Mouse (Mus musculus) B cell, adult 2 months (primary cell): ENCODE results near the gene Hsph1.

Experiments used
- DNase-seq, 2 experiments: peaks; one replicate each; pipeline ENCODE4 v3.0.0; 2022

Hsph1 gene

DNA sequence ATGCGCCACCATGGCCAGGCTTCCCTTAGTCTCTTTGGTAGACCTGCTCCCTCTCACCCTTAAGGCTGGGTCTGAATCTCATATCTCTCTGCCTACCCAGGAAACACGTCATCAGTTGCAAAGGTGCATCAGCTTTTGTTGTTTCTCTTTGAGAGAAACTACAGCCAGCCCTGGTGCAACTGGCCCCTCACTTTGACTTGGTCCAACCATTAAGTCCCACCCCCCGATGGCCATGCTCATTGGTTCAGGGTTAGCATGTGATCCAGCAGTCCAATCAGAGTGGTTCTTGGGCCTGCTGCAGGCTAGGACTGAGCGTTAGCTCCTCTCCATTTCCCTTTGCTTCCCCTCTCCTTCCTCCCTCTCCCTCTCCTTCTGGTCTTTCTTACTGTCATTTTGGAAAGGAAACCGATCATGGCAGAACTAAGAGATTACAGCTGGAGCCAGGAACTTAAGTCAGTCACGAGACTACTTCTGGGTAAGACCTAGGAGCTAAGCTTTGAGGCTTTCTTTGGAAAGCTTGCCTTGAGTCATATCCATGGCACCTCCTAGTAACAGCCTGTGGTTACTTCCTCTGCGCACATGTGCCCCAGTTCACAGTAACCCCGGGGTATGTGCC, 5.2 kb upstream of the Hsph1 start:
- DNase-seq = no peak

DNA sequence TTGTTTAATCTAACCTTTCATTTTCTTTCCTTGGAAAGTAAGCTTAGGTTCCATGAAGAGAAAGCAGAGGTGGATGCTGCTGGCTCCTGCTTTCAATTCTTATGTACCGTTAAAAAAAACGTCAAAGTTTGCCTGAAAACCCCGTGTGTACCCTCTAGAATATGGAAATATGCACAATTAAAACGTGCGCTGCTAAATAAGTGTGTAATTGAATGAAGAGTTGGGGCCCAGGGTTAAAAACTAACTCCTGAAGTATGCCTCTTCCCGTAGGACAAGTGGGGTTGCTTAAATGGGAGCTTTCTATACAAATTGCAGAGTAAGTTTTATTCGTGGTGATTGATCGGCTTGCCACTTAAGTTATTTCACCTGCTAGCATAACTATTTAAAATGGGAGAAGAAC, 1.1 kb upstream of the Hsph1 start:
- no peak for DNase-seq

DNA sequence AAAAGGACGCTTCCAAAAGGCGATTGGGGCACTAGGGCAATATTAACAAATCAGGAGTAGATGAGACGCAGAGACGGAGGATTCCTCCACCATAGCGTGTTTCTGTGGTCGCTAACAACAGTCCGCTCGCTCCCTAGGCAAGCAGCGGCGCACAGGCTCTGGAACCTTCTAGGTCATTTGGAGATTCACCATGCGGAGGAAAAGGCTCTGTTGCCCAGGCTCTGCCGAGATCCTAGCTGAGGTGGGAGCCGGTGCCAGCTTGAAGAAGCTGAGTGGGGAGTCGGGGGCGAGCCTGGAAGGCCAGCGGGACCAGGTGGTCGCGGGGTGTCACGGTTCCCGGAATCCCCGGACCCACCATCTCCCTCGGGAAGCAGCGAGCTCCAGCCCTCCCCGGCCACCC, 620 bp downstream of the Hsph1 start:
- DNase-seq = no peak

DNA sequence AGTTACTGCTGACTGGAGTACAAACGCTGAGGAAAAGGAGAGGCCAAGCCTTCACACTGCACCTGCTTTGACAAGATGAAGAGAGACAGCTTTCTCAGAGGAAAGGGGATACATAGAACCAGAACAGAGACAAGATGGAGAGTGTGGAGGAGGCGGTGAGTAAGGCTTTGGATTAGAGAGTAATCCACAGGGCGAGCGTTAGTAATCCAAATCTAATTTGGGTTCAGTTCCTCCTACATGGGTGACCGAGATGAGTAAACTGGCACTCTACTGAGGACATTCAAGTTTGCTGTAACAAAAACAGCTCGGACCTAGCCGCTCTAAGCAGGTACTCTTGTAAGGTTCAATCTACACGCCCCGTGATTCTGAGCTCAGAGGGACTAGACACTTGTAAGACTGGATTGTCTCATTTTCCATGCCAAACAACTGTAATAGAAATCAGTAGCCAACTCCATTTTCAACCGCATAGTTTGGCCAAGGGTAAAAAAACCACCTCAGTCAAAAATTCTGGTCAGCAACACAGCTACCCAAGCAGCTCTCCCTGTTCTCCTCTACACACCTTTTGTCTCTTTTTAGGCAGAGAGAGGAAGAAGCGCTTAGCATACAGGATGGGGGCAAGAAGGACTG, 1.7 kb downstream of the Hsph1 start:
- no peak for DNase-seq

DNA sequence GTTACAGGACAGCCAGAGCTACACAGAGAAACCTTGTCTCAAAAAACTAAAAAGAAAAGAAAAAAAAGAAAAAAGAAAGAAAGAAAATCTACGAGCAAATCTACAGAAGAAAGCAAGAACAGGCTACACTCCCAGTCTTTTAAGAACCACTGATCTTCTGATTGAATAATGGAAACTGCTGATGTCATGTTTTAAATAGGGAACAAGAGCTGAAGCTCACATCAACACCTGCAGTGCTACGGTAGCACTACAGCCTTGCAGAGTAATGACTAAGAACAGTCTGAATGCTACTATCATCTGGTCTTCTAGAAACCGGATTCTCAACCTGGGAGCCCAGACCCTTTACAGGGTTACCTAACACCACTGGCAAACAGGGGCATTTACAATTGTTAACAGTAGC, 10.6 kb downstream of the Hsph1 start:
- DNase-seq = no peak

DNA sequence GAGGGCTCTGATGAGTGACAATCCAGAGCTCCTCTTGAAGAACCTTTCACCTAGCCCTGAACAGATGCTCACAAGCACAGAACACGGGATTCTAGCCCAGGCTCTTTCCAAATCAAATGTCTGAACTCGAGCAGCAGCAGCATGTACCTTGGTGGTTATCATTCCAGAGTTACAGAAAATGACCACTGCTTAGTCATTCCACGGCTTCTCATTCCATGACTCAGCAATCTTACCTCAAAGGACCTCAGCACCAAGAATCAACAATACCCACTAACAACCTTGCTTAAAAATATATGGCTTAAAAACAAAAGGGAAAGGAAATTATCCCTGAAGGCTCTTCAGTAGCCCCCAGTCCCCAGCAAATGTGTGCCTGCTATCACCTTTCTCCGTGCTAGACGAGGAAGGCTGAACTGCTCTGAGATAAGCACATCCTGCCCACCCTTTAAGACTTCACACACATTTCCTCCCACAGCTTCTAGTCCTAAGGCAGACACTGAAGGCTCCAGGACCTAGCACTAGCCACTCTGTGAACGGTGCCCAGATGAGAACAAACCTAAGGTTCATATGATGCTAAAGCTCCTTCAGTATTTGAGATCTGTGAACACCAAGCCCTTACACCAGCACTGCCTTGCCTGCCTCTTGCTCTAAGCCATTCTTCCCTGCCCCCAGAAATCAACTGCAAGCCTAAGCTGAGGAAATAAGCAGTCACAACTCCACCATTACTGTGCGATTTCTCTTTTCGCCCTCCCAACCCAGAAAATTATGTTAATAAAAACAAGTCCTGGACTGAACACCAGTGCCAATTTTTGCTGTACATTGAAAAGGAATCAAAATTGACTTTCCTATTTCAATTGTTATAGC, 12.1 kb downstream of the Hsph1 start:
- DNase-seq = no peak

DNA sequence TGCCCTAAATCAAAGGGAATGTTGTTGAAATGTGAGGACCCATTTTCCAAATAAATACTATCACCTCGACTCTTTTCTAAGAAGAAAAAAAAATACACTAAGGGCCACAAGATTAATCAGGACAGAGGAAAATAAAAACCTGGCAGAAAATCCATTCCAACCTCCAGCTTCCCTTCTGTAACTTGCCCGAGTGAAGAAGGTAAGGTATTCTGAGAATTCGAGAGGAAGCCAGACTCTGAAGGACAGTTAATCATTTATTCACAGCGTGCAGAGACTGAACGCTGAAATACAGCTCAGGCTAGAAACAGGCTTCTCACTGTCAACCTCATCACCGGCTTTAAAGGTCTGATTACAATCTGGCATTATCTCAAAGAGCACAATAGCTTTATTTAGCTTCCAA, 13.5 kb downstream of the Hsph1 start:
- no peak for DNase-seq

DNA sequence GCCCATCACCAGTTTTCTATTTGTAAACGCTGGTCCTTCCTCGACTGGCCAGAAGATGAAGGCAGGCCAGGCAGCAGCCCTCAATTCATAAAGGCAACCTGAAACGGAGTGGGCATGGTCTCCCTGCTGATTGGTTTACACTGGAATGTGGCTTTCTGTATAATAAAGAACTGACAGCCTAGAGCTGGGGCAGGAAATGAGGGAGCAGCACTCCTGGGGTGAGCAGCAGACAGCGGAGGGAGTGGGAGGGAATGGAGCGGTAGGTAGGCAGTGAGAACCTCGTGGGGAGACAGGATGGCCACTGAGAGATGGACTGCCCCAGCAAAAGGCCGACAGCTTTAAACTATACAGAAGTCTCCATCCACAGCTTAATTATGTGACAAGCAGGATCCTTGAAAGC, 14.0 kb downstream of the Hsph1 start:
- DNase-seq = no peak

DNA sequence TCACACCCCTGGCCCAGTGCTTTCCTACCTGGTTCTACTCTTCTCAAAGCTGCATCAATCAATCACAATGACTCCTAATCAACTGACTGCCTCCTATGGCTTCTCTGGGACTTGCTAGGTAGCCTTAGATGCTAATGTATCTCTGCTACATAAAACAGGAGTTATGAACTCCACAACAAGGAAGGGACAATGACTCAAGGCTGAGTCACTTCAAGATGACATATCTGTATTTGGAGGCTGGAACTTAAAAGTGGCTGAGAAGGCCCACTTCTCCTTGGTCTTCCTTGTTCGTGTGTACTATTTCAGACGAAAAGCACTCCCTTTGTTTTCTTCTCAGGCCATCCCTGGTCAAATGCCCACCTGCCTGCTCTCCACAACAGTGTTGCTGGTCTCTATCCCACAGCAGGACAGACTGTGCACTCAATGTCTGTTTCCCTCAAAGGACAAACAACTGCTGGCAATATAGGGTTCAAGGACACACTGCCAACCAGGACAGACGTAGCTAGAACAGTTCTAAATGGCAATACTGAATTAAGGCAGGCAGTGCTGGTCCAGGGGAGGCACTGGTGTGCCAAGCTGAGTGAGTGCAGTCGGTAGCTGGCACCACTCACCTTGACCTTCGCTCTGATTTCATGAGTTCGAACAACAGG, 18.3 kb downstream of the Hsph1 start:
- DNase-seq = no peak

DNA sequence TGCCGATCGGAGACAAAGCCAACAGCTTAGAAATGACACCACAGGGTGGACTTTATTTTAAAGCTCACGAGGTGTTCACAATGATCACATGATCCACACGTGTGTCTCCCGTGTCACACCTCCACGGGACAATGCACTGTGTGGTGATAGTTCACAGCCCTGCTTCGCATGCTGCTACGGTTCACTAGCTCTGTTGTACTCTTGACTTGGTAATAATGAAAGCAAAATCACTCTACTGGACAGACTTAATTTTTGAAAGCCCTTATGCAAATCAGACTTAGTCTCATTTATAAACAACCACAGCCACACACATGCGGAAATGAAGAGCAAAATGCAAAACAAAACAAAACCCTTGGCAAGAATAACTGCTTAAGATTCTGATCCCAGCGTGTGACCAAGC, 19.4 kb downstream of the Hsph1 start:
- peak in 1 of 2 experiments; percentile 6 for DNase-seq

DNA sequence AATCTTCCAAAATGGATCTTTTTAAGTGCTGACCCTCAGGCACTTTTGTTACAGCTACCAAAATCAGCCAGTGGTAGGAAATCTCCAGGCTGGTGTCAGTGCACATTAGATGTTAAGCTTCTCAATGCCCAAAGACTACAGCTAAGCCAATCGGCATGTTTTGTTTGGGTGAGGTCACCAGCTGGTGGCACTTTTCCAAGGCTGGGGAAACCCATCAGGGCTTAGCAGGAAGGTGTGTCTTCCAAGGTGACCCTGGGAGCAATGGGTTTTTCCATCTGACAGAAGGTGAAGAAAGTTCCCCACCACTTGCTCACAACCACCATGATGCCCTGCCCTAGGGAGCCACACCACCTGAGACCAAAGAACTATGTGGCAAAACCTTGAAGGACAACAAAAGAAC, 20.0 kb downstream of the Hsph1 start:
- DNase-seq = no peak

DNA sequence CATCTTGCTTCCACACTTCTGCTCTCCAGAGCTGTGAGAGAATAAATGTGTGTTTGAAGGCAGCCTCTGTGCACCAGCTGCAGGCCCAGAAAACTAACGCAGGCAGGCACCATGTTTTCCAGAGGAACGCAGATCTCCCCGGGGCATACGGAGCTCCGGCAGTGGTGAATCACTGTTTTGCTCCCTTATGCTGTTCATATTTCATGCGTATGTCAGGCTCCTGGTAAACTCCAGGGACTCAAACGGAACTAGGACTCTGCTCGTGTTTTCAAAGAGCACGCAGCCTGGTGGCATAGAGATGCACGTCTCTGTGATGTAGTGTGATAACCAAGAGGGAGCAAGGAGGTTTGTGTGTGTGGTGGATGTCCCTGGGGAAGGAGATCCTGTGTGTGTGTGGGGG, 23.4 kb downstream of the Hsph1 start:
- no peak for DNase-seq

DNA sequence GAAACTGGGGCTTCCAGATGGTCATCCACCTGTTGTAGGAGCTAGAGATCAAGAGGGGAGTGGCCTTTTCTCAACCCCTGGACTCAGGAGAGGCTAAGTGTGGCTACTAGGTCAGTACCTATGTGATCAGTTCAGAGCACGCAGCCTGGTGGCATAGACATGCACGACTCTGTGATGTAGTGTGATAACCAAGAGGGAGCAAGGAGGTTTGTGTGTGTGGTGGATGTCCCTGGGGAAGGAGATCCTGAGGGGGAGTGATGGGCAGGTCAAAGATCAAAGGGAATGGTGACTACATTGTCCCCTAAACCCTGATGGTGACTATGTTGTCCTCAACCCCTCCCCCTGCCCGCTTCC, 24.0 kb downstream of the Hsph1 start:
- DNase-seq = no peak

DNA sequence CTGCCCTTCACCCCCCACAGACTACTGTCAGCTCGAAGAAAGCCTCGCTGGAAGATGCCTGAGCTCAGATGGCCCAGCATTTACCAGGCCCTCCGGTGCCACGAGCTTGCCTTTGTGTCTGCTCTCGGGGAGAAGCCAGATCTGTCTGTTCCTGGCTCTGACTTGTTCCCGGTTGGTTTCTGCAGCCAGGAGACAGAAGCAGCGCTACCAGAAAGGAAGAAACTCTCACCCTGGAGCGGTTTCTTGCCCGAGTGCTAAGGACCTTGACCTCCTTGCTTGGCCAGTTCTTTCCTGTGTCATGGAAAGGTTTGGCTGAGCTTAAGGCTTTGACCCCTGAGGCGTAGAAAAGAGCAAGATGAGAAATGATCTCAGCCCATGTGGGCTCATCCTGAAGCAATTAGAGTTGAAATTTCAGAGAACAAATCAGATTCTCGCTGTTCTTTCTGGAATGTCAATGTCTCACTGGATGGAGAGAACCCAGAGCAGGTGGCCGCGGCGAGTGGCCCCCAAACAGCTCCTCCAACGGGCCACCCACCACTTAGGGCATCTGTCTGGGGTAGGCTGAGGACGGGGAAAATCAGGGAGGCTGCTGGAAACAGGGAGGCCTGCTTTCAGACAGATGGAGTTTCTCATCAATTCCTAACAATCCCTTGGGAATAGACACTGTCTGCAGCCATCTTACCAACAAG, 24.6 kb downstream of the Hsph1 start:
- DNase-seq = no peak

DNA sequence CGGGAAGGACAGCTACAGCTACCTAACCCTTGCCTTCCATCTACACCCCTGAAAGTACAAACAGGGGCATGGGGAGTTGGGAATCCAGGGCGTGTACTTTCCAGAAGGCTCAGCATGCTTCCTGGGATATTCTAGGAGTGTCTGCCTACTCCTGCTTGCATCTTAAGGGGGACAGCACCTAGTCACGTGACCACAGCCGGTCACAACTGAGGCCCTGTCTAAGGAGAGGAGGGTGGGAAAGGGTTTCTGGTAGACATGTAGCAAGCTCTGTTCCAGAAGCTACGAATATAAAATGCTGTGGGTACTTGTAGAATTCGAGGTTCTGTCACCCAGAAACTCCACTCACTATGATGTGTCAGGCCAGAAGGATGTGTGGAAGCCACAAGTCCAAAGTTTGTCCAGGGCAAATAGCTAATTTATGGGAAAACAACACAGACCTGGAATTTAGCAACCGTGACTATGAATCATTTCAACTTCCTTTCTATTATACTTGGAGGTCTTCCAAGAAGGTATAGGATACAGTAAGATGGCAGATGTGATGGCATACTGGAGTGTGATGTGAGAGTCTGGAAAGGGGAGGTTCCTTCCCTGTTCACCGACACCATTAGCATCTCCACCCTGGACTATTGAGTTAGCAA, 29.0 kb downstream of the Hsph1 start:
- DNase-seq = no peak

DNA sequence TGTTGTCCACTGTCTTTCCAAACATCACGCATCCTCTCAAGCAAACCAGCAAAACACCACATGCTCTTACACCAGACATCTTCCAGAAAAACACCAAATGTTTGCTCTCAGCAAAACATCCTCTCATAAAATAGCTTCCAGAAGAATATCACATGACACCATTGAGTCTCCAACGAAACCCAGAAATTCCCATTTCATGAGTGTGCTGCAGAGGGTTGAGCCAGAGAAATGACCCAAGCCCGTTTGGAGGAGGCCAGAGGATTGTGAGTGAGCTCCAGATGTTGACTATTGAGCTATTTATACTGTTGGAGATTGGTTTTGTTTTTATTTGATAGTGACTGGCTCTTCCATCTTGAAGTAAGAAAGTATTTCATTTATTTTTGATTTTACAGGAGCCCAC, 32.9 kb downstream of the Hsph1 start:
- DNase-seq = no peak

DNA sequence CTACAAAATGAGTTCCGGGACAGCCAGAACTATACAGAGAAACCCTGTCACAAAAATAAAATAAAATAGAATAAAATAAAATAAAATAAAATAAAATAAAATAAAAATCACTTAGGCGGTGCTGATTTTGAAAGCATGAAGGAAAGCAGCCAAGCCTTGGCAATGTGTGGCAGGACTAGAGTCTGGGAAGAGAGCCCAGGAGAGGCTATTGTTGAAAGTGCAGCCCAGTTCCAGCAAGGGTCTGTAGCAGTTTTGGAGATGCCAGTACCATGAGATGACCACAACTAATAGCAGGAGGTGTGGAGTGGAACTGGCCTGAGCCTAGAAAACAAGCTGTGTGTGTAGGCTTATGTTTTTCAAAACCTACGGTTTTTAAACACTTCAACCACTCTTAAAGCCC, 34.2 kb downstream of the Hsph1 start:
- DNase-seq = no peak

DNA sequence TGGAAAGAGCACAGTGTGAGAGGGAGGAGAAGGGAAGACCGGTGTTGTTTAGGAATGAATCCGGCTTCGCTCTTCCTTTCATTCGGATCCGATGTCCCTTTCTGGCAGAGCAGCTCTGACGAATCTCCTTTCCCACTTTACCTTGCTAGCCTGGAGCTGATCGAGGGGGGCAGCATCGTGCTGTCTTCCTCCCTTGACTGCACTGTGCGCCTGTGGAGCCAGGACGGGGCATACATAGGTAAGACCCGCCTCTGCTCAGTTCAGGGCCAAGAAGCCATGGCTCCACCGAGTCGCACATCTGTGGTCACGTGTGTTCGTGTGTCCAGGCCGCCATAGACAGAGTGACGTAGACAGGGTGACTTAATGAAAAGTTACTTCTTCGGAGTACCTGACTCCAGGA, 38.8 kb downstream of the Hsph1 start:
- no peak for DNase-seq

DNA sequence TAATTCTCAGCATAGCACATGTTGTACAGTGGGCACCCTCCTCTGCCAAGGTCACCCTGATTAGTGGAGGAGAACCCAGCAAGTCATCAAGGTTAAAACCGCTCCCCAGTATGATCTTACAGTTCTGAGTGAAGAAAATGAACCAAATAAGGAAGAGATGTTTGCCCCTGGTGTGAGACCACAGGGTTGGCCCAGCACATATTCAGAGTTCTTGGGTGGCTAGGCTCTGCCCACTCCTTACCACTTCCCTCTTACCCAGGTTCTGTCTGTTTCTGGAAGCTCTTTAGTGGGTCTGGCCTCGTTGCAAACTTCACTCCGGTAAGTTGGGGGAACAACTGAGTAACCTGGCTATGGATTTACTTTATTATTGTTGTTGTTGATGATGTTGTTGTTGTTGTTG, 42.0 kb downstream of the Hsph1 start:
- no peak for DNase-seq

DNA sequence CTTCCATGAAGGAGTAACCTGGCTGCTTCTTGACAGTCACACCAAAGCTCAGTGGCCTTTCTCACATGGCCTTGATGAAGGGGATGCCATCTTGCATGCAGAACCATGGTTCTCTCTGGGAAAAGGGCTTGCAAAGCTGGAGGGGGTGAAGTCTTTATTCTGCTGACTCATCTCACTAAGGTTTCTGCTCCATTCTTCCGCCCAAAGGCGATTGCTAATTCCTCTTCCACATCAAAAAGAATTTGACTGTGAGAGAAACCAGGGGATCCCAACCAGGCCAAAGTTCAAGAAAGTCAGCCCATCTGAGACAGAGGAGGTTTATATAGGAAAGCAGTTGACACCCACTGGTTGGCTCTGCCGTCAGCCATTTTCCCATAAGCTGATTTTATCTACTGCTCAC, 46.2 kb downstream of the Hsph1 start:
- DNase-seq = no peak

DNA sequence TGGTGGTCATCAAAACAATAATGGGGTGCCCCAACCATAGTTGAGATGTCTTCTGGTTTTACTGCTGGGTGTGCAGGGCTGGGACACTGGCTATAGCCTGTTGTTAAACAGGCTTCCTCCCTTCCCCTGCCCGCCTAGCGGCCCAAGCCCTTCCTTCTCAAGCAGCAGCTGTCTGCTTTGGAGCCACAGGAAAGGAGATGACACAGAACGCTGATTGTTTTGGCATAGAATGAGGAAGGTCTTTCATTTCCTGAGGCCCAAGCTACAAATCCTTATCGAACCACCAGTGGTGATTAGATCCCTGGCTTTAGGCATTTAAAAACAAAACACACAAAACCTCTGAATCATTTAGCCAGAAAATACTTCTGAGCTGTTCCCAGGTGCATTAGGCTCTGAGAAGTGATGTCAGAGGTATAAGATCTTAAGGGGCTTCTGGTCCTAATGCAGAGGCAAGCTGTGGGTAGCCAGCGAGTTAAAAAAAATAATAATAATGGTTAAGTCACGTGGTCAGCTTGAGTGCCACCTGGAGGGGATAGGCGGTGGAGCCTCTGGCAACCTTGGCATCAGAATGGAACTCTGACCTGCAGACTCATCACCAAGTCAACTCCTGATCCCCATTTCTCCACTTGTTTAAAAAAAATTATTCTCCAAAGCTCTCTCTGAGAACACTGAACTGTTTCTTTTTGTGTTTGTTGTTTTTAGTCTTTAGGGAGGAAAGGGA, 47.2 kb downstream of the Hsph1 start:
- DNase-seq = no peak

DNA sequence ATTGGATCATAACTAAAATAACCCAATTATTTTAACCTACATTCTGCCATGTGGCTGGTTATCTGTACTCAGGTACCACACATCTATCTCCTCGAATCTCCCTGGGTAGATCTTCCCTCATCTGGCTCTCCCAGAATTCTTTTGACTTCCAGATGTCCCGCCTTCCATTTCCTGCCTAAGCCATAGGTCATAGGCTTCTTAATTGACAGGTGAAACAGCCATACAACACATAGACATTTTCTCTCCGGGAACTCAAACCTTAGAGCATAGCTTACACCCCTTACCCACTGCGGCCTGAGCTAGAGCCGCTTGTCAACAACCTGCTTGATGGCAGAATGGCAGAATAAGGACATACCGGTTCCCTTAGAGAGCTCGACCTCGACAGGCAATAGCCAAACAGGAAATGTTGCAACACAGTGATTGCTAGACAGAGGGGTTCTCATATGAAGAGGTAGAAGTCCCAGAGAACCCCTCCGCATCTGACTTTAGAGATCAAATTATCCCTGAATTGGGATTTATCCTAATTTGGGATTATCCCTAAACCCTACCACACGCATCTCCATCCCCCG, 48.8 kb downstream of the Hsph1 start:
- DNase-seq = no peak
